Mouse (Mus musculus) hindbrain, embryonic 12.5 days (tissue): ENCODE data around the gene Snx32. TPM values are rescaled to one million over a fixed set of nuclear protein-coding genes. Genes with fewer than 3 reads are reported as not detected.

ENCODE experiments used
- ATAC-seq: fragments of 200-750 bp; cut with Nextera tagmentation; 2 replicates; pipeline ENCODE4 v1.8.0; 2017; ENCODE audit warnings: moderate TSS enrichment; ENCODE audit not compliant: low FRiP score
- H3K27ac ChIP-seq: fragments of 300-500 bp; sonication (generic); 2 replicates; pipeline ENCODE4 v1.5.1; 2016; ENCODE audit warnings: mild to moderate bottlenecking
- H3K27me3 ChIP-seq: fragments of 300-500 bp; sonication (generic); 2 replicates; pipeline ENCODE4 v1.6.1; 2016; ENCODE audit warnings: mild to moderate bottlenecking
- H3K36me3 ChIP-seq: fragments of 300-500 bp; sonication (generic); 2 replicates; pipeline ENCODE4 v1.6.1; 2016; ENCODE audit warnings: mild to moderate bottlenecking
- H3K4me1 ChIP-seq: fragments of 300-500 bp; sonication (generic); 2 replicates; pipeline ENCODE4 v1.6.1; 2016
- H3K4me2 ChIP-seq: fragments of 300-500 bp; sonication (generic); replicated peaks from 2 replicates; pipeline ENCODE4 v1.6.1; 2016; ENCODE audit warnings: mild to moderate bottlenecking
- H3K4me3 ChIP-seq: fragments of 300-500 bp; sonication (generic); 2 replicates; pipeline ENCODE4 v1.5.1; 2016; ENCODE audit warnings: mild to moderate bottlenecking
- H3K9ac ChIP-seq: fragments of 300-500 bp; sonication (generic); 2 replicates; pipeline ENCODE4 v1.6.1; 2016; ENCODE audit warnings: mild to moderate bottlenecking, moderate library complexity
- H3K9me3 ChIP-seq: fragments of 300-500 bp; sonication (generic); replicated peaks from 2 replicates; pipeline ENCODE4 v1.6.1; 2016; ENCODE audit warnings: mild to moderate bottlenecking
- WGBS: fragments of 180-500 bp; shearing (Covaris S2); methylation state at CpG from one replicate; pipeline ENCODE4 v1.1.7; 2016; 5-methylcytosine and 5-hydroxymethylcytosine counted together
- polyA plus RNA-seq: library from polyadenylated mRNA; unstranded; fragments of >200 nt; fragmentation: Nextera tagmentation; extraction: Ambion mirVana; gene quantifications from 2 replicates; pipeline ENCODE4 v1.2.1, GENCODE M21; 2016

Gene Snx32
- polyA plus RNA-seq, 1 experiment from 2014 or later: 38.3 TPM

DNA sequence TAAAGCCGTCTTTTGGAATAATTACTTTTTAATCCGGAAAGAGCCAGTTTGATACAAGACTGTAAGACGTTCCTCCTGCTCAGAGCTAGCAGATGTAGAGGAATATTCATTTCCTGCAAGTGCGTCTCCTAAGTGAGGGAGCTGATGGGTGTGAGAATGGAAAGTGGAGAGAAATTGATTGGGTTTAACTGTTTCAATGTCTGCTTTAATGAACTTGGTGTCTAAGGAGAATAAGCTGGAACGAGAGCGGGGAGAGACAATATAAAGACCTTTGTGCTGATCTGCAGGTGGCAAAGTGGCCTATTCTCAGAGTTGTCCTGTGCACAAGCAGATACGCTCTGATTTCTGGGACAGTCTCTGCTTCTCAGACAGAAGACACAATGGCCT is 19.8 kb upstream of the Snx32 start:
- Histone ChIP-seq H3K27me3 (peaks cover 38% of the 10 kb centered on the region), H3K27ac (no peak overlapping the region), H3K4me2 (no peak overlapping the region), H3K9me3 (no peaks in the 10 kb centered on the region), H3K9ac (no peak overlapping the region), H3K4me1 (peaks cover 13% of the 10 kb centered on the region), H3K36me3 (no peaks in the 10 kb centered on the region), H3K4me3 (no peak overlapping the region)
- ATAC-seq: no peak; the same call in 1 of the 2 replicates
- WGBS: 26% methylated on average over 7 of the region's 7 CpGs

GRCm38 (mm10) chr19:5529325-5530137 is 19.2 kb upstream of the Snx32 start:
- Histone ChIP-seq H3K27ac (no peak overlapping the region), H3K4me3 (peak overlapping the region; percentile 6; the same call in 1 of the 2 replicates), H3K4me1 (peaks cover 13% of the 10 kb centered on the region), H3K36me3 (no peaks in the 10 kb centered on the region), H3K9me3 (no peaks in the 10 kb centered on the region), H3K4me2 (peak overlapping the region; percentile 36), H3K9ac (no peak overlapping the region), H3K27me3 (peaks cover 38% of the 10 kb centered on the region)
- 12% methylated on average over 20 of the region's 20 CpGs for WGBS
- ATAC-seq: peak; percentile 89

GRCm38 (mm10) chr19:5525204-5525603 is 14.9 kb upstream of the Snx32 start:
- Histone ChIP-seq H3K36me3 (no peaks in the 10 kb centered on the region), H3K4me3 (no peak overlapping the region), H3K4me1 (peaks cover 9% of the 10 kb centered on the region), H3K9ac (0 out of 2 replicates have a peak overlapping the region, but pooled peaks have one; percentile 1), H3K27ac (no peak overlapping the region), H3K27me3 (peaks cover 5% of the 10 kb centered on the region), H3K4me2 (no peak overlapping the region), H3K9me3 (no peaks in the 10 kb centered on the region)
- WGBS: 68% methylated on average over 5 of the region's 5 CpGs
- ATAC-seq: no peak

DNA sequence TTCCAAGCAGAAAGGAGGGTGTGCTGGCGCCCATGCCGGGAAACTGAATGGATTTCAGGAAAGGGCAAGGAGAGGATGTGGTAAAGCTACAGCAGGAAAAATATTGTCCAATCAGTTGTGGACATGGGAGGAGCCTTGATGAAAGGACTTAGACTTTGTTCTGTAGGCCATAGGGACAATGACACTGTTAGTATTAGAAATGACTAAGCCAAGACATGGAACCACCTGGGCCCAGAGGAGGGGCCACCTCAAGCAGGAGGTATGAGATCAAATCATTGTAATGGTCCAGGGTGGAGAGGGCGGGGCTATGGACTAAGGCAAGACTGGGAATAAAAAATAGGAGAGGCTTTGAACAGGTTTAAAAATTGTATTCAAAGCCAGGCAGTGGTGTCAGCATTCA is 8.4 kb upstream of the Snx32 start:
- no peak for ATAC-seq
- WGBS: 87% methylated on average over 3 of the region's 3 CpGs
- Histone ChIP-seq H3K4me2 (no peak overlapping the region), H3K4me1 (no peaks in the 10 kb centered on the region), H3K27ac (no peak overlapping the region), H3K27me3 (no peaks in the 10 kb centered on the region), H3K36me3 (no peaks in the 10 kb centered on the region), H3K9me3 (no peaks in the 10 kb centered on the region), H3K9ac (no peak overlapping the region), H3K4me3 (no peak overlapping the region)

- no peak overlapping the region for H3K9ac ChIP-seq
- 82% methylated on average over 8 of the region's 8 CpGs for WGBS
- no peaks in the 10 kb centered on the region for H3K9me3 ChIP-seq
- H3K36me3 ChIP-seq: no peaks in the 10 kb centered on the region
- ATAC-seq: no peak
- H3K4me3 ChIP-seq: no peak overlapping the region
- H3K4me1 ChIP-seq: peaks cover 5% of the 10 kb centered on the region; the same call in 1 of the 2 replicates
- H3K27ac ChIP-seq: no peak overlapping the region
- no peaks in the 10 kb centered on the region for H3K27me3 ChIP-seq
- no peak overlapping the region for H3K4me2 ChIP-seq
These were observed 6.7 kb upstream of the Snx32 start for GRCm38 (mm10) chr19:5516906-5517505.

- Histone ChIP-seq H3K27me3 (no peaks in the 10 kb centered on the region), H3K9me3 (no peaks in the 10 kb centered on the region), H3K36me3 (no peaks in the 10 kb centered on the region), H3K4me2 (no peak overlapping the region), H3K4me3 (no peak overlapping the region), H3K9ac (no peak overlapping the region), H3K27ac (no peak overlapping the region), H3K4me1 (peaks cover 8% of the 10 kb centered on the region)
- ATAC-seq: no peak
- WGBS: 79% methylated on average over 7 of the region's 7 CpGs
These were observed 5.8 kb upstream of the Snx32 start for GRCm38 (mm10) chr19:5515840-5516777.

GRCm38 (mm10) chr19:5513005-5513349 is 2.6 kb upstream of the Snx32 start:
- Histone ChIP-seq H3K27ac (no peak overlapping the region), H3K36me3 (no peaks in the 10 kb centered on the region), H3K4me2 (no peak overlapping the region), H3K9ac (no peak overlapping the region), H3K9me3 (no peaks in the 10 kb centered on the region), H3K27me3 (no peaks in the 10 kb centered on the region), H3K4me1 (peaks cover 20% of the 10 kb centered on the region), H3K4me3 (no peak overlapping the region)
- 86% methylated on average over 3 of the region's 3 CpGs for WGBS
- ATAC-seq: no peak

- no peak for ATAC-seq
- H3K27ac ChIP-seq: no peak overlapping the region
- no peak overlapping the region for H3K4me3 ChIP-seq
- H3K4me1 ChIP-seq: peaks cover 20% of the 10 kb centered on the region
- H3K36me3 ChIP-seq: no peaks in the 10 kb centered on the region
- H3K27me3 ChIP-seq: no peaks in the 10 kb centered on the region
- H3K4me2 ChIP-seq: no peak overlapping the region
- H3K9ac ChIP-seq: no peak overlapping the region
- H3K9me3 ChIP-seq: no peaks in the 10 kb centered on the region
- 84% methylated on average over 12 of the region's 12 CpGs for WGBS
These were observed 2.0 kb upstream of the Snx32 start for GRCm38 (mm10) chr19:5512091-5513004.

GRCm38 (mm10) chr19:5511074-5511632 is 815 bp upstream of the Snx32 start:
- H3K27ac ChIP-seq: no peak overlapping the region
- H3K9me3 ChIP-seq: no peaks in the 10 kb centered on the region
- ATAC-seq: no peak
- H3K4me2 ChIP-seq: peak overlapping the region; percentile 71
- H3K4me1 ChIP-seq: peaks cover 20% of the 10 kb centered on the region
- H3K36me3 ChIP-seq: no peaks in the 10 kb centered on the region
- H3K9ac ChIP-seq: peak overlapping the region; percentile 67
- WGBS: 49% methylated on average over 14 of the region's 15 CpGs
- H3K27me3 ChIP-seq: no peaks in the 10 kb centered on the region
- peak overlapping the region; percentile 48 for H3K4me3 ChIP-seq

DNA sequence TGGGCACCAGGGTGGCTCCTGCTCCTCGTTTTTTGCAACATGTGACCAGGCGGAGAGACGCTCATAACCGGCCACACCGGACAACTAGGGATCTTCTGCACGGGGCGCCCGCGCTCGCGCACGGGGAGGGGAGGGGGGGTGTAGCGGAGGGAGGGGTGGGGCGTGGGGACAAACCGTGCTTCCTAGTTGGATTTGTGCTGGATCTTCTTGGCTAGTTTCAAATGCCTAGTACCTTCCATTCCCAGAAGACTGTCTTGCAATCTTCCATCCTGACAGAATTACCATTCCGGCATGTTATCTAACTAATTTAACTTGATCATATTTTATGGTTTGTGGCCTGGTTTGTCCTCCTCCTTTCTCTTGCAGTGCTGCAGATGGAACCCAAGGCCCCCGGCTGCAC is 6.7 kb downstream of the Snx32 start, which contains the start of gene 1700020D05Rik:
1700020D05Rik (minus strand) TSS at position 101 of the 400 bp plus-strand sequence.
- Histone ChIP-seq H3K9ac (no peak within 1 kb of the TSS), H3K9me3 (no peaks in the 10 kb centered on the region), H3K36me3 (peaks cover 7% of the 10 kb centered on the region; the same call in 1 of the 2 replicates), H3K4me1 (no peaks in the 10 kb centered on the region), H3K27me3 (0 out of 2 replicates have a peak, but pooled peaks cover 4% of the 10 kb centered on the region), H3K4me3 (no peak within 1 kb of the TSS), H3K4me2 (no peak within 1 kb of the TSS), H3K27ac (no peak within 1 kb of the TSS)
- no peak for ATAC-seq
- 57% methylated on average over 17 of the region's 17 CpGs for WGBS

- WGBS: 92% methylated on average over 2 of the region's 2 CpGs
- Histone ChIP-seq H3K9ac (no peak overlapping the region), H3K4me1 (no peaks in the 10 kb centered on the region), H3K27me3 (0 out of 2 replicates have a peak, but pooled peaks cover 4% of the 10 kb centered on the region), H3K4me3 (no peak overlapping the region), H3K27ac (no peak overlapping the region), H3K36me3 (peaks cover 36% of the 10 kb centered on the region), H3K9me3 (no peaks in the 10 kb centered on the region), H3K4me2 (no peak overlapping the region)
- ATAC-seq: no peak
These were observed 9.9 kb downstream of the Snx32 start for GRCm38 (mm10) chr19:5500330-5500875.
